Mouse (Mus musculus): Measurements from ENCODE around the gene Dguok. TPM values are rescaled to one million over a fixed set of nuclear protein-coding genes. Genes with fewer than 3 reads are reported as not detected.
A peak's percentile ranks its signal among the peaks of the same experiment; 100 is the strongest.

Dguok gene
- polyA plus RNA-seq, 1 experiment from 2014 or later, result 46.5 TPM

DNA sequence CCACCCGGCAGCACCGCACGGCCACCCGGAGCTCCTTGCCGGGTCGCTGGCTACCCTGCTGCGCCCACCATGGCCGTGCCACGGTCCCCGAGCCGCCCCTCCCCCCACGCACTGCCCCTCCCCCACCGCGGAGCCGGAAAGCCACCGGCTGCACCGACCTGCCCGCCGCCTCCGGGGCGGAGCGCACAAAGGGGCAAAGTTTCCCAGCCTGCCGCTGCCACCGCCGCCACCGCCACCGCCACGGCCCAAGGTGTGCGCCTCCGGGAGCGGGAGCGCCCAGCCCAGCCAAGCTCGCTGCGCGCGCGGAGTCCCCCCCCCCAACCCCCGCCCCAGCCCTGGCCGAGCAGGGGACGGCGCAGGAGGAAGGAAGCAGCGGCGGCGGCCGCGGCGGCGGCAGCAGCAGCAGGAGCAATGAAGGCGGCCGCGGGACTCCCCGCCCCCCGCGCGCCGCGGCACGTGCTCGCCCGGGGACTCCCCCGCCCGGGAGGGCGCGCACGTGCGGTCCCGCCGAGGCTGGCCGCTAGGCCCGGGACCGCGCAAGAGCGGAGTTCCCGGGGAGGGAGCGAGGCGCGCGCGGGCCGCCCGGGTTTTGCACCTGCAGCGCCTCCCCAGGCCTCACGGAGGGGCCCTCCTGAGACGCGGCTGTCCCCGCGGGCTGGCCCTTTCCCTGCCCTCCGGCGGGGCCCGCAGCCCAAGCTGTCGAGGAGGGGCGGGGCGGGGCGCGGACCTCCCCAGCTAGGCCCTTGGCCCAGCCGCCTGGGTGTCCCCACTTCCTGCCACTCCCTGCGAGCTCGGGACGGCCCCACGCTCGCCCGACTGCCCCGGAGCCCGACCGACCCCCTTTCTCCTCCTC, 50.4 kb downstream of the Dguok start:
- under 1% methylated on average over 77 of the region's 105 CpGs for WGBS
- no peaks in the 10 kb centered on the region for H3K27me3 ChIP-seq (replicated peaks)
- H3K4me2 ChIP-seq, result peak overlapping the region; percentile 79
- peaks cover 74% of the 10 kb centered on the region for H3K4me1 ChIP-seq (replicated peaks)
- H3K36me3 ChIP-seq, result 0 out of 2 replicates have a peak, but pooled peaks cover 7% of the 10 kb centered on the region
- H3K9me3 ChIP-seq (replicated peaks), result no peaks in the 10 kb centered on the region
- peak overlapping the region; percentile 91 for H3K27ac ChIP-seq (ENCODE audit: poor library complexity, severe bottlenecking)
- H3K9ac ChIP-seq, result peak overlapping the region; percentile 86
- ATAC-seq (ENCODE audit: insufficient number of reproducible peaks, low FRiP score), result peak; percentile 77
- peak overlapping the region; percentile 77 for H3K4me3 ChIP-seq

DNA sequence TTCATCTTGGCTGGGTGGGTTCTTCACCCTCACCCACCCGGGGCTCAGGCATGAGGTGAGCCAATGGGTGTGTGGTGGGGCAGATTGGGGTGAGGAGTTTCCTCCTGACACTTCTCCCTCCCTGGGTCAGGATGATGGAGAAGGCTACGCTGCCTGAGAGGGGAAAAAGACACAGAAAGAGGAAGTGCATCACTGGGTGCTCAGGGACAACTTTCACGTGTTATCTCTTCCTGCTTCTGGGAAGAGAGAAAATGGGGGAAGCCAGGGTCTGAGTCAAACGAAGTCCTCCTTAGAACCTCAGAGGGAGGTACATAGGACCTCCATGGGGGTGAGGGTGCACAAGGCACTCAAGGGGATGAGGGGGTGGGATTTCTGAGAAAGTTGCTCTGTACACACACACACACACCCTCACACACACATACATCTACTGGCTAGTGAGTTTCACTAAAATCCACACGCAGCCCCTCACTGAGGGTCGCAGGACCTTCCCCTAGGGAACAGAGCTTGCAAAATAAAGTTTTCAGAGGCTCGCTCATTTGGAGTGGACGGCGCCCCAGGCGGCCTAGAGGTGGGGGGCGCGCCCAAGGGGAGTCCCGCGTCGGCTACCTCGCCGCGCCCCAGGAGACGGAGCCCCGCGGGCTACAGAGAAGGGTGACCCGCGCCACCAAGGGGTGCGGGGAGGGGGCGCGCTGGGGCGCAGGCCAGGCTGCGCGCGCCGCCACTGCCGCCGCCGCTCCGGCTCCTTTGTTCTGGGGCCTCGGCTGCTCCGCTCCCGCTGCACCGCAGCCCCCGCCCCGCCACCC, 51.2 kb downstream of the Dguok start:
- ATAC-seq (ENCODE audit: insufficient number of reproducible peaks, low FRiP score), result peak; percentile 37
- Histone ChIP-seq H3K4me3 (peak overlapping the region; percentile 77), H3K27ac (ENCODE audit: poor library complexity, severe bottlenecking) (peak overlapping the region; percentile 91), H3K4me1 (replicated peaks) (peaks cover 82% of the 10 kb centered on the region), H3K27me3 (replicated peaks) (no peaks in the 10 kb centered on the region), H3K36me3 (peaks cover 10% of the 10 kb centered on the region; the same call in 1 of the 2 replicates), H3K9ac (peak overlapping the region; percentile 86), H3K4me2 (peak overlapping the region; percentile 79), H3K9me3 (replicated peaks) (no peaks in the 10 kb centered on the region)
- under 1% methylated on average over 38 of the region's 41 CpGs for WGBS

DNA sequence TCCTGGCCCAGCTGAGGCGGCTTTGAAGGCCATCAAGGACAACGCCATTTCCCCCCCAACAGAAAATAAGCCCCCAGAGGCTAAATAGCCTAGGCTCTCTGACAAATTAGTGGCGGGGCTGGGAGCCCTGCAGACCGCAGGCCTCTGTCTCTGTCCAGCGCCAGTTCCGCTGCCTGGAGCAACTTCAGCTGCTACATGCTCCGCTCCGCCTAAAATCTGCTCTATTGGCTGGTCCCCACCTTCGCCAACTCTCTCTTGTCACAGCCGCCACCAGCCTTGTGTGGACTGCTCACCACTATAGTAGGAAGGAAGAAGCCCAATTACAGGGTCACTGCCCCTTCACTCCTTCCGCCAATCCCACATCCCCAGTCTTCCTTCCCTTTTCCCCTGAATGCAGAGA, 53.1 kb downstream of the Dguok start:
- Histone ChIP-seq H3K4me1 (replicated peaks) (peaks cover 82% of the 10 kb centered on the region), H3K9ac (peak overlapping the region; percentile 28; the same call in 1 of the 2 replicates), H3K4me2 (peak overlapping the region; percentile 79), H3K4me3 (peak overlapping the region; percentile 21), H3K36me3 (peaks cover 10% of the 10 kb centered on the region; the same call in 1 of the 2 replicates), H3K27ac (ENCODE audit: poor library complexity, severe bottlenecking) (no peak overlapping the region), H3K27me3 (replicated peaks) (no peaks in the 10 kb centered on the region), H3K9me3 (replicated peaks) (no peaks in the 10 kb centered on the region)
- 54% methylated on average over 11 of the region's 11 CpGs for whole genome bisulfite sequencing
- no peak for ATAC-seq (ENCODE audit: insufficient number of reproducible peaks, low FRiP score)

DNA sequence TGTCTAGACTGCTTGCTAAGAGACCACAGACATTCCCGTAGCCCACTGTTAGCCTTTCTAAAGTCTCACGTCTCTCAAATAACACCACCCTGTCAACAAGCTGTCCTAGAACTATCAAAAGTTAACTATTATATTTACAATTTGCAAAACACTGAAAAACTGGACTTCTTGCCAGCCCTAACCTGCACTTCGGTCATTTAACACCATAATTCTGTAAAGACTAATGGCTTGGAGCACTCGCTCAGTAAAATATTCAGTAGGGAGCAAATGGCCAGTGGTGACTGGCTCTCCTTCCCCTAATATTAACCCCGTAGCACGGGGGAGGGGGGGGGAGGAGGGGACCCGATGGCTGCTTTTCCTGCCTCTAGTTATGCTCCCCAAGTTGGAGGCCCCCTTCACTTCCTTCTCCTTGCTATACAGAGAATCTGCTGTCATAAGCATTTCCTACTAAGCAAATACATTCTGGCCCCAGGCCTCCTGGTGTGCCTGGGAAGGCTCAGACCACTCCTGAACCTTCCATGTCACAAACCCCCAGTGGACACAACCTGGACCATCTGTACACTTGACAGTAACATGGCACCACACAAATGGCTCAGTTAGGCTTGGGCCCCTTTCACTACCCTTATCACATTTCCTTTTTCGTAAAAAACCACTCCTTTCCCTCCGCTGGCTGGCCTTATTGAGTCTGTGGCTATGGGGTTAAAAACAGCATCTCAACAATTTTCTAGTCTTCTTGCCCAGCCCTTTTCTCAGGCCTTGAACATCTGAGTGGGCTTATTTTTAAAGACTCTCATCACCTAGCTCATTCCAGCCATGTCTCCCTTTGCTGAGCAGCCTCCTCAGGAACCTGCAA, 56.1 kb downstream of the Dguok start:
- H3K4me2 ChIP-seq, result peak overlapping the region; percentile 35
- H3K27me3 ChIP-seq (replicated peaks), result no peaks in the 10 kb centered on the region
- peaks cover 98% of the 10 kb centered on the region for H3K4me1 ChIP-seq (replicated peaks)
- H3K36me3 ChIP-seq, result peaks cover 21% of the 10 kb centered on the region; the same call in 1 of the 2 replicates
- H3K27ac ChIP-seq (ENCODE audit: poor library complexity, severe bottlenecking), result peak overlapping the region; percentile 79
- no peaks in the 10 kb centered on the region for H3K9me3 ChIP-seq (replicated peaks)
- H3K4me3 ChIP-seq, result no peak overlapping the region
- 48% methylated on average over 9 of the region's 9 CpGs for WGBS
- H3K9ac ChIP-seq, result peak overlapping the region; percentile 17; the same call in 1 of the 2 replicates
- ATAC-seq (ENCODE audit: insufficient number of reproducible peaks, low FRiP score), result no peak

DNA sequence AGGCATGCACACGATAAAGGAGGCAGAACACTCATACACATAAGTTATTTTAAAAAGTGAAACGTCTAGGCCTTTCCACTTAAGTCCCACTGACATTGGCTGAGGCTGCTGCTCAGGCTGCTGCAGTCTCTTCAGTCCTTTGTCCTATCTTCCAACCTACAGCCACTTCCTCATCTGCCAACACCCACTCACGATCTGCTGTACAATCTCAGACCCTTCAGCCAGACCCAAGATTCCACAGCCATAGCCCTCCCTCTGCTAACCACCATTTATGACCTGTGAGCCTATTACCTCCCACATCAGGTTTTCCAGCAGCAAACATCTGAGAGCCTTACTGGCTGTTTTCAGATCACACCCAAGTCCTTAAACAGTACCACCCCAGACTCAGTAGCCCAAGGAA, 57.3 kb downstream of the Dguok start:
- WGBS, result 10% methylated on average over 3 of the region's 3 CpGs
- peak overlapping the region; percentile 52 for H3K9ac ChIP-seq

DNA sequence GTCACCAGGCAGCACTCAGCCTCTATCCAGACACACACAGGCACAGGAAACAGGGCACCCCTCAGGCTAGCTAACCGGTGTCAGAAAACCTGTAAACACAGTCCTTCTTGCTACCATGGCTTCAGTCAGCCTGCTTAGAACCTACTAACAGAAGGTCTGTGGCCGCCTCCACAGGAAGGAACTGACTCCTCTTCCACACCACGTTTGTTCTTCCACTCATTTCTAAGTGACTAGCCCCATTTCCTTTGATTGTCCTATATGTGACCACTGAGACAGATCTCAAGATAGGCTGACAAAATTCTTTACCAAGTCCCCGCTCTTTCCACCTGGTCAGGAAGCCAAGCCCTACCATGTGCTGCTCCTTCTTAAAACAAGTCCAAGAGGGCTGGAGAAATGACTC, 57.9 kb downstream of the Dguok start:
- Histone ChIP-seq H3K36me3 (peaks cover 27% of the 10 kb centered on the region), H3K4me3 (no peak overlapping the region), H3K9me3 (replicated peaks) (no peaks in the 10 kb centered on the region), H3K9ac (peak overlapping the region; percentile 61; the same call in 1 of the 2 replicates), H3K27me3 (replicated peaks) (no peaks in the 10 kb centered on the region), H3K27ac (ENCODE audit: poor library complexity, severe bottlenecking) (peak overlapping the region; percentile 79), H3K4me2 (peak overlapping the region; percentile 21; the same call in 1 of the 2 replicates), H3K4me1 (replicated peaks) (peaks cover 98% of the 10 kb centered on the region)
- ATAC-seq (ENCODE audit: insufficient number of reproducible peaks, low FRiP score), result no peak
- 37% methylated on average over 4 of the region's 4 CpGs for WGBS

More for the DNA sequence above, 57.3 kb downstream of the Dguok start:
- peaks cover 98% of the 10 kb centered on the region for H3K4me1 ChIP-seq (replicated peaks)
- H3K27ac ChIP-seq (ENCODE audit: poor library complexity, severe bottlenecking), result peak overlapping the region; percentile 79
- peaks cover 30% of the 10 kb centered on the region for H3K36me3 ChIP-seq
- ATAC-seq (ENCODE audit: insufficient number of reproducible peaks, low FRiP score), result 0 out of 2 replicates have a peak, but pooled peaks have one; percentile 21
- no peaks in the 10 kb centered on the region for H3K27me3 ChIP-seq (replicated peaks)
- no peaks in the 10 kb centered on the region for H3K9me3 ChIP-seq (replicated peaks)
- H3K4me2 ChIP-seq, result peak overlapping the region; percentile 21
- no peak overlapping the region for H3K4me3 ChIP-seq

DNA sequence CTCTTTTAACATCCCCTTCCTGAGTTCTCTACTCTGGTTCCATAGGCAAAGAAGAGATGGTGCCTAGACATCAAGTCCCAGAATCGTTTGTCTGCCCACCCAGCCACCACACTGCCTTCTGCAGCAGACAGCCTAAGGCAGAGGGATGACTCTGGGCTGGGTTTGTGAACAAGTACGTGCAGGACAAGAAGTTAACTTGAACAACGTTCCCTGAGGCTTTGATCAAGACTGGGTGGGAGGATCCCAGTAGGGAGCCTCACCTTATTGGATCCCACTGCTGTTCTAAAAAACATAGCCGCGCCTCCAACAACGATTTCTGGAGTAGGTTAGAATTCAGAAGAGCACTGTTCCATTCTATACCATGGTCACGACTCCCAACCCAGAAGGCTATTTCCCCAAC, 59.7 kb downstream of the Dguok start:
- no peak for ATAC-seq (ENCODE audit: insufficient number of reproducible peaks, low FRiP score)
- H3K4me3 ChIP-seq, result no peak overlapping the region
- 74% methylated on average over 7 of the region's 7 CpGs for WGBS
- H3K36me3 ChIP-seq, result peaks cover 24% of the 10 kb centered on the region
- no peaks in the 10 kb centered on the region for H3K9me3 ChIP-seq (replicated peaks)
- H3K9ac ChIP-seq, result peak overlapping the region; percentile 33; the same call in 1 of the 2 replicates
- H3K27ac ChIP-seq (ENCODE audit: poor library complexity, severe bottlenecking), result no peak overlapping the region
- peaks cover 100% of the 10 kb centered on the region for H3K4me1 ChIP-seq (replicated peaks)
- H3K27me3 ChIP-seq (replicated peaks), result no peaks in the 10 kb centered on the region
- H3K4me2 ChIP-seq, result no peak overlapping the region

DNA sequence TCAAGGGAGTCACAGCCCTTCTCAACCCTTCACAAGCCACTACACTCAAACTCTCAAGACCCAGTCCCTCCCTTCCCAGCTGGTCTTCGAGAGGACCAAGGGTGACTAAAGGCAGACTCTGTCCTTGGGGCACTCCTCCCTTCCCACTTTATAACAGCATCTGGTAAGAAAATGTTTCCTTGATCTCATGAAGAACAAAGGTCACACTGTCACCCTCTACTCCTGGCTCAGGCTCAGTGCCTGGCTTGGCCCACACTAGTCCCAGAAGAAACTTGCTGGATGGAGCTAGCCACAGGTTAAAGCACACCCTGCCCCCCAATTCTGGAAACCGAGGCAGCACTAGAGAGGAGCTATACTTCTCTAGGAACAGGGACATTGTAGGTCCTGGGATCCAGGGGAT, 61.0 kb downstream of the Dguok start:
- H3K4me3 ChIP-seq, result no peak overlapping the region
- WGBS, result 73% methylated on average over 2 of the region's 2 CpGs
- H3K4me2 ChIP-seq, result no peak overlapping the region
- no peak for ATAC-seq (ENCODE audit: insufficient number of reproducible peaks, low FRiP score)
- no peaks in the 10 kb centered on the region for H3K9me3 ChIP-seq (replicated peaks)
- no peak overlapping the region for H3K9ac ChIP-seq
- no peaks in the 10 kb centered on the region for H3K27me3 ChIP-seq (replicated peaks)
- peaks cover 21% of the 10 kb centered on the region for H3K36me3 ChIP-seq
- H3K4me1 ChIP-seq (replicated peaks), result peaks cover 93% of the 10 kb centered on the region
- no peak overlapping the region for H3K27ac ChIP-seq (ENCODE audit: poor library complexity, severe bottlenecking)

DNA sequence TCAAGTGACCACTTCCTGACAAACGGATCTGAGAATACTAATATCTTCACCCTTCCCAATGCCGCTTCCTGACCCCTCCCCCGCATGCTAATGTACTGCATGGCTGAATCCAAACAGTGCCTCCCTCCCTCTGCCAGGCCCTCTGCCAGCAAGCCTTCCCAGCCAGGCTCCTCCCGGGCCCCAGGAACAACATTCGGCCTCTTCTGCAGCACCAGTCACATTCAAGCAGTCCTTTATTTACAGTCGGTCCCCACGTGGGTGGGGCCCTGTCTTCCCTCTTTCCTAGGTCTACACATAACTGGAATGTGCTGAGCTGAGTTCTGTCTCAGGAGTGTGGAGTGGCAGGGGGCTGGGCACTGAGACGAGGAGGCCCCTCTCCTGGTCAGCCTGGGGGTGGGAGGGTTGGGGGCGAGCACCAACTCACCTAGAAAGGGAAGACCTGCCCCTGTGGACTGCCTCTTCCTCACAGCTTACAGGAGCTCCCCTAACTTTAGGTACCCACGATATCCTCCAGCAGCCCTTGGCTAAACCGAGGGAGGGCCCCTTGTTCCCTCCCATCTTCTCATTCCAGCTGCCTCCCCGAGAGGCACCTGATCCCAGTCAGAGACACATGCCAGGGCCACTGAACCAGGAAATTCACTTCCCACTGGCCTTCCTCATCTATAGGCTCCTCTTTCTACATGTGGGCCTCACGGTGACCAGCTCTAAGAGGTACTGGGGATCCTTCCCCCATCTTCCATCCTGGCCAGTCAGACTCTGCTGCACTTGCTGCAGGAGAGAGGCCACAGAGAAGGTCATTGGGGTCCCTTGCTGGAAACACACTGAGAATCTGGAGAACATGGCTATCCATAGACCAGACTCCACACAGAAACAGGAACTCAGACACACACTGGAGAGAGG, 63.1 kb downstream of the Dguok start:
- Histone ChIP-seq H3K4me1 (replicated peaks) (peaks cover 93% of the 10 kb centered on the region), H3K4me3 (peak overlapping the region; percentile 13), H3K4me2 (peak overlapping the region; percentile 78), H3K9me3 (replicated peaks) (no peaks in the 10 kb centered on the region), H3K36me3 (peaks cover 27% of the 10 kb centered on the region), H3K9ac (peak overlapping the region; percentile 57), H3K27ac (ENCODE audit: poor library complexity, severe bottlenecking) (peak overlapping the region; percentile 95), H3K27me3 (replicated peaks) (no peaks in the 10 kb centered on the region)
- peak; percentile 69 for ATAC-seq (ENCODE audit: insufficient number of reproducible peaks, low FRiP score)
- WGBS, result 7% methylated on average over 13 of the region's 13 CpGs

Data from heart, embryonic 12.5 days (tissue).